Mouse (Mus musculus): ENCODE measurements around the gene Prpf8.
"Not testable (repeated sequence)": the region's sequence is repeated elsewhere in the genome, so short reads cannot be mapped to it uniquely, and the experiment has no call there.

Prpf8 gene

DNA sequence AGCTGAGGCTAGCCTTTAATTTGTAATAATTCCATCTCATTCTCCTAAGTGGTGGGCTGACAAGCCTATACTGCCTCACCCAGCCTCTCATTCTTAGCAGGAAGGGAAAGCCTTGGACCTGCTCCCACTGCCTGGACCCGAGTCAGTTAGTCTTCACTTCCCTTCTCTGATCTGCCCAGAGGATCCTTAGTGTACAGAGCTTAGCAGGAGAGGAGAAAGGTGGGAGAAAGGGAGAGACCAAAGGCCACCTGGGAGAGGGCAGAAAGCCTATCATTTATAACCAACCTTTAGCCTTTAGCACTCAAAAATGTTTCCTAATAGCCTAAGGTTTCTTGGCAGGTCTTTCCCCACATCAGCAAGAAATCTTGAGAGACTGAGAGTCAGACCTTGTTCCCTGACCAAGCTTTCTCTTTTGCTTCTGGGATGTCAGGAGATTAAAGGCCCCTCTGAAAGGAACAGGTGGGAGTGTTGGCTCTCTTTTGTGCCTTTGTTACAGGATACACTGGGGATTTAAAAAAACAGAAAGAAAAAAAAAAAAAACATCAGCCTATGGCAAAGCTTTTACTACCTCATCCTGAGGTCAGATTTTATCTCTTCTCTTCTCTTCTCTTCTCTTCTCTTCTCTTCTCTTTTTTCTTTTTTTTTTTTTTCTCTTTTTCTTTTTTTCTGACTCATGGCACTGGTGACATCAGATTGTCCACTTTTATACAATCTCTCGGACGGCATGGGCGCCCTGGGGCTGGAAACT, 47.8 kb downstream of the Prpf8 start:
- DNase-seq (ENCODE audit: low spot score), result no peak

DNA sequence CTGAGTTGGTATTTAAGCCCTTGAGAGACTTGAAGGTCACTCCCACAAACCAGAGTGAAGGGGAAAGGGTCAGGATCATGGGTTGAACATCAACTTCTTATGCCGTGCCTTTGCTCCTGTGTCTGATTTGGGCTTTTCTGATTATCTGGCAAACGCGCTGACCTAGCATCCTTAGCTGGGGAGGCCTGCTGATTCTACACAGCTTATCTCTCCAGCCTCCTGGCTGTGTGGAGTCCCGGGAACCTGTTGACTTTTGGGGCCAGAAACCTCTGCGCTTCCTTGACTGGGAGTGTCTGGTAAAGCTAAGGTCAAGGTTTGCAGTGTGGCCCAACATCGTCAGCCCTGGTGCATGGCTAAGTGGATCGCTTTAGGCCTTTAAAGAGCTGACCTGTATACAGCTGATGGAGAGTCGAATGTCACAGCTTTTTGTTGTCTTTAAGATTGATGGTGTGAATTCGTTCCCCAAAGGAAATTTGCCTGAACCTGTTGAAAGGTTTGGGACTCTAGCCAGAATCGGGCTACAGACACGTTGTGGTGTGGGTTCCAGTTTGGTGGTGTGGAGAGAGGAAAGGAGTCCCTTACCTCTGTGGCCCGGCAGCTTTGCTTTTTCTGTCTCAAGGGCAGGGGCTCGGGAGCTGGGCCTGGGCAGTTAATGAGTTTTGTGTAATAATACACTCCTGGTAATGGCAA, 48.6 kb downstream of the Prpf8 start:
- no peak for DNase-seq (ENCODE audit: low spot score)

DNA sequence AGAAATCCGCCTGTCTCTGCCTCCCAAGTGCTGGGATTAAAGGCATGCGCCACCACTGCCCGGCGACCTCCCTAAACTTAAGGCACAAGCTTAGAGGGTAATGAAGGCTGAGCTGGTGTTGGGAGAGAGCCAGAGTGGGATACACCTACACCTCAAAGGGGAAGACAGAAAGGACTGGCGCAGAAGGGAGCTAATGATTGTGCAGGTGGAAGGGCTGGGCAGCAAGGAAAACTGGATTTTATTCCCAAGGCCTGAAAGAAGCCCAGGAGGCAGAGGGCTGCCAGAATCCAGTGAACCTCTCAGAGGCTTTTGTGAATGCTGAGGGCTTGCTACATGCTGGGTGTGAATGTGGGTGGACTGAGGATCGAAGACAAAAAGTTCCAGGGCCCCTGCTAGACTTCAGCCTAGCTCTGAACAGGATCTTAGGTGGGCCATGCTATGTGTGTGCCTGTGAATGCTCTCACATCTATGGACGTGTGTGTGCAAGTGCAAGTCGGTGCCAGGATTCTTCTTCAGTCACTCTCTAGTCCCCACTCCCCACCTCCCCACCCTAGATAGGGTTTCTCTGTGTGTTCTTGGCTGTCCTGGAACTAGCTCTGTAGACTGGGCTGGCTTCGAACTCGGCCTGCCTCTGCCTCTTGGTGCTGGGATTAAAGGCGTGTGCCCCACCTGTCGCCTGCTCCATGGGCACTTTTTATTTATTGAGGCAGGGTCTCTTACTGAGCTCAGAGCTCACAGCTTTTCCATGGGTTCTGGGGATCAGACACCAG, 49.8 kb downstream of the Prpf8 start:
- no peak for DNase-seq (ENCODE audit: low spot score)

DNA sequence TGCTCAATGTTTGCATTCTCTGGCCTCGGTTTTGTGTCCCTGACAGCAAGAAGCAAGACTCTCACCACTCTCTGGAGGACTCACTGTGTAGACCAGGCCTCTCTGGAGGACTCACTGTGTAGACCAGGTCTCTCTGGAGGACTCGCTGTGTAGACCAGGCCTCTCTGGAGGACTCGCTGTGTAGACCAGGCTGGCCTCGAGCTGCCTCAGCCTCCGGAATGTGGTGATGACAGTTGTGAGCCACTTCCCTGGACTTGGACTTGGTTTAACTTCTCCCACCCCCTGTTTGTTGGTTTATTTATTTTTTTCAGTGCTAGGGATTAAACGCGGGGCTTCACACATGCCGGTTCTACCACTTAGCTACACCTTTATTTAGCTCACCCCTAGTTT, 50.4 kb downstream of the Prpf8 start:
- no peak for DNase-seq (ENCODE audit: low spot score)

DNA sequence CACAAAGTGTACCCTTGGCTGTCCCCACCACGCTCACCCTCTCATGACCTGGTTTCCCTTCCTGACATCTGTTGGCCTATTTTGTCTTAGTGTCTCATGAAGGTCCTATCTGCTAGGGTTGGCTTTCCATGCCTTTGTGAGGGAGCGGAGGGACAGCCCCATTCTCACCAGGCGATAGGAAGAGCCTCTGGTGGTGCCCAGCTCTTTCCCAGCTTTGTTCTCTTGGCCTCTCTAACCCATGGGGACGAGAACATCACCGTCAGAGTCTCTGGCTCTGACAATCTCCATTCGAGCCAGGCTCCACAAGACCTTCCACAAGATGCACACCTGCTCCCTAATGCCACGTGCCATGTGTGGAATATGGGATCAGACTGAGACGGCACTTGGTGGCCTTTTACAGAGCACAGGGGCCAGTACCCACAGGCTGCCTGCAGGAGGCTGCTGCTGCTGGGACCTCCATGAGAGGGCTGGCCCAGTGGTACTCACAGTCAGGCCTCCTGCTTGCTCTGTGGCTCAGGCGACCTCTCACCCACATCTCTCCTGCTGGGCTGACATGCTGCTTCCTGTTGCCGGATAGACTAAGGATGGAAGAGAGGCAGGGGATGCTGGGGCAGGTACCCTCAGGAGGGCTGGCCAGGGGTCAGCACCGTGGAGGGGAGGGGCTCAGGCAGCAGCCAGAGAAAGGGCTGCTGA, 51.0 kb downstream of the Prpf8 start:
- no peak for DNase-seq (ENCODE audit: low spot score)

DNA sequence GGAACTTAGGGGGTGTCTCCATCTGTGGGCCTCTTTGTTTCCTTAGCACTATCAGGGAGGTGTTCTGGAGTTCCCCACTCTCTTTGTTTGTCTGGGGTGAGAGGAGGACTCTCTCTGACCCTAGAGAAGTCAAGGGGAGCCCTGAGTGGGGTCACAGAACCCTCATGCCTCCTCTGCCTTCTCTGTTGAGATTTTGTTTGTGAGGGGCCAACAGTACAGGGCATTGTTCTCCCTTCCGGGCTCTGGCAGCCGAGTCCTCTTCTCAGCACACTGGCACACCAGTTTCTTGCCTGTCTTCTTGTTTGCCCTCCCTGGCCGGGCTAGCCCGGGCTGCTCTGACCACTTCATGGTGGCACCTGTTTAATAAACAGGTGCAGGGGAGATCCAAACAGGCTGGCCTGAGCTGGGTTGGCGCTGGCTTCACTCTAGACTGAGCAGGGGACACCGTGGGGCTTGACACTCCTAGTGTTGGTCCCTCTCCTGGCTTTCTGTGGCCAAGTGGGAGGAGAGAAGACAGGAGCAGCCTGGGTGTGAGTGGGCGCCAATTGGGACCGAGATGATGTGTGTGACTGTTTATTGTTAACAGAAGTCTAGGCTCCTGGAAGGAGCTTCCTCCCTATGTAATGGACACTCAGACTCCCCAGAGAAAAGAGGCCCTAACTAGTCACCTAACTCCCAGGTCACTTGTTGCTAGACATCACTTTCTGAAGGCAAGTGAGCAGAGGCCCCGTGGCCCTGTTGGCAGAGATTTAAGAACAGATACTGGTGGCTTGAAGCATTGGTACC, 51.8 kb downstream of the Prpf8 start:
- no peak for DNase-seq (ENCODE audit: low spot score)

DNA sequence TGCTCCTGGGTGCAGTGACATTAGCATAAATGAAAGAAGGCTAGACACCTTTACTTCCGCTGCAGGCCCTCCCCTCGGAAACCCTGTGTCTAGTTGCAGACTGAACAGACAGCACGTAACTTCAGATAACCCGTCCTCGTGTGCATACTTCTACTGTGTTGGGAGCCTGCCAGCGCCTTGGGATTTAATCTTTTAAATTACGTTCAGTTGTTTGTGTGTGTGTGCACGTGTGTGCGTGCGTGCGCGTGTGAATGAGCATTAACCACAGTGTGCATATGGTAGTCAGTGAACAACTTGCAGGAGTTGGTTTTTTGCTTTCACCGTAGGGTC, 52.3 kb downstream of the Prpf8 start:
- DNase-seq (ENCODE audit: low spot score), result no peak

DNA sequence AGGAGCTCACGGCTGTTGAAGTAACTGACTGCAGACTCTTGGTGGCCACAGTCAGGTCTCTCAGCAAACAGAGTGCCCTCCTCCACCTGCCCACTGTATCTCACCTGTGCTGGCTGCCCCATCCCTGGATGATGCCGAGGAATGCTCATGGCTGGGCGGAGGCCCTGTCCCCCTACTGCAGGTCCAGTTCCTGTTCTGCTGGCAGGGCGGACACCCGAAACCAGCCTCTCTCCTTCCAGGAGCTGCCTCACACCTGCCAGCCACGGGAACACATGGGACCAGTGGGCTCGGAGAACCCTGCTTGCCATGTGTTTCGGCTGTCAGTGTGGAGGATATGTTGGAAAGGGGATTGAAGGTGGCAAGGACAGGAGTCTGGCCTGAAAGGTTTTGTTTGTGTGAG, 53.6 kb downstream of the Prpf8 start:
- no peak for DNase-seq (ENCODE audit: low spot score)

DNA sequence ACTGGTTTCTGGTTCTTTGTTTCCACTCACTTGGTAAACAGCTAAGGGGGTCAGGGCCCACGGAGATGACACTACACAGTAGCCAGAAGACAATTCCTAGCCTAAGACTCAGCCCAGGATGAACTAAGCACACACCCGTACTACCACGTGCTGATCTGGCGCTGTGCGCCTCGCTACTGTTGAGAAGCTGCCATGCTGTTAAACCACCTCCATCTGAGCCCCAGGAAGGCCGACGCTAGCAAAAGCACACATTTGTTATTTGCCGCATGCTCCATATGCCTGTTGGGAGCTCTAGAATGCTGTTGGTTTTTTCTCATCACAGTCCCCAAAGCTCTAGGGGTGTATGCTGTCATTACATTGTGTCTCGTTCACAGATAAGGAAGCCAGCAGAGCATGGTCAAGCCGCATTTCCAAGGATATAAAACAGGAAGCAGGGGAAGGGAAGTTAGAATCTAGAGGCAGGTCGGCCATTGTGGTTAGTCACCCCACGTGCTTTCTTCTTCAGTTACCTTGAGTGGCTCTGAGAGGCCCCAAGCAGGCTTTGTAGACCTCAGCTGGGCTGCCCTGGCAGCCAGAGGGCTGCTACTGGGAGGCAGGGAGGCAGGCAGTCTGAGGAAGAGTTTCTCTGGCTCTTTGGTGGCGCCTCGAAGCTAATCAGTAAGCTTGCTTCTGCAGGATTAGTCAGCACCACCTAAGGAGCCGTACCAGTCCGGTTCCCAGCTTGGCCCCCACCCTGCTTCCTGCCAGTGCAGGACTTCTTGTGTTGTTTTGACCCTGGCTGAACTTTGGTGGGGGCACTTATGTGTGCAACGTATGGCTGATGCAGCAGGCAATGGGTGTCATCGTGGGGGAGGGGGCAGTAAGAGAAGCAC, 54.3 kb downstream of the Prpf8 start:
- no peak for DNase-seq (ENCODE audit: low spot score)

DNA sequence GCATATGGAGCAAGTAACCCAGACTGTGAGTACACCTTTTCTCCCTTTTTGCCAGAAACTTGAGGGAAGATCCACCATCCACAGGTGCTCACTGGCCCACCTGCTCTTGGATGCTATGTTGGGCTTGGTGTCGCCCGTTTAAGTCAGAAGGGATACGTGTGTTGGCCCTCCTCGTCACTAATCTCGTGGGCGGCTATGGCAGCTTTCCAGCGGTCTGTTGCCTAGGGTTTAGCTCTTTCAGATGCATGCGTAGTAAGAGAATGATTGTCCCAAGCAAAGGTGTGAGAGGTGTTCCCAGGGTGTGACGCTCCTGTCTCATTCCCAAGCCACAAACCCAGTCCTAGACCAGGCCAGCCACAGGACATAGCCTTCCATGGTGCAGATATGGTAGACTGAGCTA, 58.1 kb downstream of the Prpf8 start:
- no peak for DNase-seq (ENCODE audit: low spot score)

DNA sequence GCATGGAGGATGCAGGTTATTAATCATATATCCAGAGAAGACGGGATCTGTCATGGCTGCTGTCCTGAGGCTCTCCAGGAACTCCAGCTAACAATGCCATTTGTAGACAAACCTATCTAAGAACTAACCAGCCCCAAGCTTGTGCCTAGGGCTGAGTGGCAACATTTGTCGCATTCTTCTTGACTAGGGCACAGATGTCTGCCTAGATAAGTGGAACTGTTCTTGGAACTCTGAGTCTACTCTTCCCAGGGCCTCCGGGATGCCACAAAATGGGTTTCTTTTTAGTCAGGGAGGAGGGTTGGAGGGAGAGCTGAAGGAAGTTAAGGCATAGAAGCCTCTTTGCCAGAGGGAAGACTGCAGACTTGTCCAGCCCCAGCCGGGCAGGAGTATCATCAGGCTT, 59.4 kb downstream of the Prpf8 start:
- DNase-seq (ENCODE audit: low spot score), result no peak

DNA sequence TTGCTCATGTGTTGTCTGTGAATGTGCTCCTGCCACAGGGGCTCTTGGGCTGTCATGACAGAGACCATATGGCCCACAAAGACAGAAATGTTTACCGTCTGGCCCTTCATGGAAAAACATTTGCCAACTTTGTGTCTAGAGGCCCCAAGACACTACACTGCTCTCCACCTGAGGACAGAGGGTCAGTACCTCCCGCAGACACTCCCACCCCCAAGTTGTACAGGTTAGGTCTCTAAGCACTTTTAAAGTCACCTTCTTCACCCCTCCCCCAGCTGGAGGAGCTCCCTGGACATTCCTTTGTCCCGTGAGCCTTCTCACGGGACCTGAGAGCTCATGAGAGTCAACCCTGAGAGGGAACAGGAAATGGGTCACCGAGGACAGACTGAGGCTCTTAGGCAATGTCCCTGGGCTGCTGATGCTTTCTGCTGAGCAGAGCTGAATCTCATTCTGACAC, 63.1 kb downstream of the Prpf8 start:
- no peak for DNase-seq (ENCODE audit: low spot score)

DNA sequence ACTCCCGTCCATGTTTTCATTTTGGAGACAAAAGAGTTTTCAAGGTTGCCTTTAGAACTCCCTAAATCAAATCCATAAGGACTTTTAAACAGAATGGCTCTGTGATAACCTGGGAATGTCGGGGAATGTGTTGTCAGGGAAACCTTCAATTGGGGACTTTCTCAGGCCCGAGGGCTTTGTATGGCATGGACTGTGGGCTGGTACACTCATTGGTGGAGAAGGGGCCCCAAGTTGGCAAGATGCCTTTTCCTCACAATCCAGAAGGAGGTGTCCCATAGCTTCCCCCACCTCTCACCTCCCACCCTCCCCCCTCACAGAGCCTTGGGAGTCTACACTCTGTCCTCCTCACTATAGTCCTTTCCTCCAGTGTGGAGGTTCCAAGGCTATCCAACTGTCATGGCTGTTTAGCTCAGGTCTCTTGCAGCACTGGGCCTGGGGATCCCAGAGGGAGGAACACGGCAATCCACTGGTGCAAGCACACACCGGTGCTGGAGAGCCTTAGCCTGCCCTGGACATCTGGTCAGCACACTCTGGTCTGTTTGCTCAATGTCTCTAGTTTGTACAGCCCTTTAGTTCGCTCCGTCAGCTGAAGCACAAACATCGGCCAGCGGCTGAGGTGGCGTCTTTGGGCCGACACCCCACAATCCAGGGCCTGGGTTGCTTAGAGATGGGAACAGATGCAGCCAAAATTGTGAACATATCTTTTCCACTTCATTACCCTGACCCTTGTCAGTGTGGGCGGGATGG, 63.8 kb downstream of the Prpf8 start:
- peak; percentile 52 for DNase-seq (ENCODE audit: low spot score)

DNA sequence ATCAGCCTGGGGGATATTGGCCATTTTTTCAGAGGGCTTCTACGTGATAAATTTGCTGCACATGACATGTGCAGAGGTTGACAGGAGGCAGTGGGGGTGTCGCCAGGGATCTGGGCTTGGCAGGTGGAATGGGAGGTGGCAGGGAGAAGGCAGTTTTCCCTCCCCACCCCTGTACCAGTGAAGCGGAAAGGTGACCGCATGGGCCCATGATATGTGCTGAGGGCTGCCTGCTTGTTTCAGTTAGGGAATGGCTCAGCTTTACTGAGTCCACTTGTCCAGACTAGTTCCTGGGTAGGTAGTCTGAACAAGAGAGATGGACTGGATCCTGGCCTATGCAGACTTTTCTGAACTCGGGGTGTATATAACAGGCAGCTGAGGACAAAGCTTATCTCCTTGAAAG, 64.7 kb downstream of the Prpf8 start:
- no peak for DNase-seq (ENCODE audit: low spot score)

DNA sequence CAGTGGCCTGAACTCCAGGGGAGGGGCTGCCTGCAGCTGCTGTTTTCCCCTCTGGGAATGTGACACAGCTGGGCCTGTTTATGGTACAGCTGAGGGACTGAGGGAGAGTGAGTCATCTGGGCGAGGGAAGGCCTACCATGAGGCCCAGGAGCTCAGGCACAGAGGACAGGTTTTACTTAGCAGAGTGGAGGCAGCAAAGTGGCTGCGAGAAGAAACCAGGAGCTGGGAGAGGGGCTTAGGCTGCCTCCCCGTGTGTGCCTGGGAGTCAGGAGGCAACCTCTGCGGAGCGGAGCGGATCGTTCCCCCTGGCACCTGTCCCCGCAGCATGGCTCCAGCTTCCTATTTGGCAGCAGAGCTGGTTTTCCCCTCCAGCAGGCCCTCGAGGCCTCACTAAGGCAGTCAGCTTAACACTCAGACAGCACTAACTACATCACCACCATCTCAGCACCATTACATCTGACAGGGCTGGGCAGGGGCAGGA, 65.4 kb downstream of the Prpf8 start:
- DNase-seq (ENCODE audit: low spot score), result peak; percentile 62

DNA sequence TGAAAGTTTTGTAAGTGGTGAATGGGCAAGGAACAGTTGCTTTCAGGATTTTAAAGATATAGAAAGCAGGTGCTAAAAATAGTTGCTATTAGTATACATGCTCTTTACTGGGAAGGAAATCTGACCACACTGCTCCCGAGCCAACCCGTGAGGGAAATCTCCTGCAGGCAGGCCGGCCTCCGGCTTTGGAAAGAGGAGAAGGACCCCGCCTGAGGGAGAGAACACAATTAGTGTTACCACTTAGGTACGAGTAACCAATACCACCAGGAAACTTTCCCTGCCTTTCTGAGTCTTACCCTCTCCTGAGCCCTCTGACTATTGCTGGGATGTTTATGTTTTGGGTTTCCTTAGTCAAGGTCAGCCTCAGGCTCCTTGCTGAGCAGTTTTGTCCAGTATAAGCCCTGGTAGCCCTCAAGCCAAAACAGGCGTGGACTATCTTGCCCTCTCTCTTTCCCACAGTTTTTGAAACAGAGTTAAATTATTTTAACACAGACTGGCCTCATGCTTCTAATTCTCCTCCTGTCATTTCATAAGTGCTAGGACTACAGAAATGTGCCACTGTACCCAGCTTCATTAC, 66.4 kb downstream of the Prpf8 start:
- no peak for DNase-seq (ENCODE audit: low spot score)

DNA sequence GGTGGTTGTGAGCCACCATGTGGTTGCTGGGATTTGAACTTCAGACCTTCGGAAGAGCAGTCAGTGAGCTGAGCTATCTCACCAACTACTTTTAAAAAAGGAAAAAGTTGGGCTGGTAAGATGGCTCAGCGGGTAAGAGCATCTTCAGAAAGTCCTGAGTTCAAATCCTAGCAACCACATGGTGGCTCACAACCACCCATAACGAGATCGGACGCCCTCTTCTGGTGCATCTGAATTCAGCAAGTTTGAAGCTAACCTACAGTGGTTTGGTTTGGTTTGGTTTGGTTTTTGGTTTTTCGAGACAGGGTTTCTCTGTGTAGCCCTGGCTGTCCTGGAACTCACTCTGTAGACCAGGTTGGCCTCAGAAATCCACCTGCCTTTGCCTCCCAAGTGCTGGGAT, 69.4 kb downstream of the Prpf8 start:
- not testable (repeated sequence) for DNase-seq (ENCODE audit: low spot score)

DNA sequence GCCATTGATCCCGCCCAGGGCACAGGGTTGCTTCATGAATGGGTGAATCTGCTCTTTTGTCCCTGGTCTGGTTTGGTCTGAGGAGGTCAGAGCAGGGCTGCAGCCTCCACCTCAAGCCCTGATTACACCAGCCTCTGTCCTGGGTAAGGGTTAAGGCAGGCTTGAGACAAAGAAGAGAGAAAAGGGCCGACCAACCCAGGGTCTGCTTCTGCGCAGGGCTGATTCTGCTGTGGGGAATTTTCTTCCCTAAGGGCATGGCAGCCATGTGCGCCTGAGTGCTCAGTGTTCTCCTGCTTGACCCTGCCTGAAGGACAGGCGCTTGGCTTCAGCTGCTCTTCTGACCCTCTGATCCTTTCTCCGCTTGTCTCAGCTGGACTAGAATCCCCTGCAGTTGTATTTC, 70.5 kb downstream of the Prpf8 start:
- DNase-seq (ENCODE audit: low spot score), result no peak

DNA sequence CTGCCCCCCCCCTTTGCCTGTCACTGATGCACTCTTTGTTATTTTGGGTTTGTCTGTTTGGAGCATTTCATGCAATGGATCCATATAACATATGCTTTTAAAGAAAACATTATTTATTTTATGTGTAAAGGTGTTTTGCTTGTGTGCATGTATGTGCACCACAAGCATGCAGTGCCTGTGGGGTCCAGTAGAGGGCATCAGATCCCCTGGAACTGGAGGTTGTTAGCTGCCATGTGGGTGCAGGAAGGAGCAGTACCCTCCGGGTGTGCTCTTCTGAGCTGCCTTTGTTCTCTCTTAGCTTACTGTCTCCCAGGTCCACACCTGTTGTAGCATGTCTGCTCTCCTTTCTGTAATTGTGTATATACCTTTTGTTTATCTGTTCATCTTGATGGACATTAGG, 71.5 kb downstream of the Prpf8 start:
- DNase-seq (ENCODE audit: low spot score), result no peak
